Mouse (Mus musculus) granulocyte monocyte progenitor cell, adult 5-6 weeks (primary cell): ENCODE data around the gene Tcte1. TPM values are rescaled to one million over a fixed set of nuclear protein-coding genes. Genes with fewer than 3 reads are reported as not detected.
A peak's percentile ranks its signal among the peaks of the same experiment; 100 is the strongest.

Source experiments
- ATAC-seq: replicated peaks from 2 replicates; pipeline ENCODE4 v1.8.0; 2016; ENCODE audit warnings: mild to moderate bottlenecking, moderate TSS enrichment, inconsistent platforms; ENCODE audit not compliant: poor library complexity, severe bottlenecking
- total RNA-seq, 2 experiments: library from RNA; stranded (forward) in 1 of 2; stranded (reverse) in 1 of 2; fragments of 200-712, 200-1000 nt in 1 of 2; fragments of >200 nt in 1 of 2; fragmentation: Nextera tagmentation in 1 of 2; gene quantifications; 2 replicates each; pipeline ENCODE4 v1.2.3; 2014 to 2017

Gene Tcte1
- total RNA-seq, 2 experiments from 2014 or later = not detected

DNA sequence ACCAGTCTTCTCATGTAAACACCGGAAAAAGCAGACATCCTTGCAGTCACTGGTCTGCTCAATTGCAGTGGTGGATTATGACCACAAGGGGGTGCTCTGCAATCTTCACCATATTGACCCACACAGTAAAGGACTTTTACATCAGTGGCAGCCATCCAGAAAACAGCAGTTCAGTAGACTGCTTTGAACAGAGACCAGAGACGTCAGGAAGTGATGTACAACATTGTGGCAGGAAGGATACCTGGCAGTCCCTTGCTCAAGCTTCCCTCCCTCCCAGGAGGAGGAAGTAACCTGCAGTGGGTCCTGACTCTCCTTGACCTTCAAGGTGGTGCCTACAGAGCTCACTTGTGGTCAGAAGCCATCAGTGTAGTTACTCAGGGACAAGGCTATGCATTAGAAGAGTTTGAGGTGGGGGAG is 58.3 kb downstream of the Tcte1 start:
- peak; percentile 24 for ATAC-seq

DNA sequence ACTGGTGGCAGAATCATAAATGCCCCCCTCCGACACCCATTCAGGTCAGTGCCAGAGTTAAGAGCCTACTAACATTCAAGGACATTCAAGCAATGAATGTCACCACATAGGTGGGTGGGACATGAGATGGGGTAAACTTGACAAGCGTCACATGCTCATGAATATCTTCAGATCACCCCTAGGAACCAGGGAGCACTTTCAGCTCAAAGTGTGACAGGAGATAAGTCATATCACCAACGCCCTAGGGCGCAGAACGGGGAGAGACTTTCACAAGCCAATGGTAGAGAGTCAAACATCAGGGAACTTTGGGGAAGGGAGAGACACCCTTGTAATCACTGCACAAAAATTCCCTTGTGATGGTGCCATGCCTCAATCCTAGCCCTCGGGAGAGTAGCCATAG is 59.0 kb downstream of the Tcte1 start:
- ATAC-seq = no peak

DNA sequence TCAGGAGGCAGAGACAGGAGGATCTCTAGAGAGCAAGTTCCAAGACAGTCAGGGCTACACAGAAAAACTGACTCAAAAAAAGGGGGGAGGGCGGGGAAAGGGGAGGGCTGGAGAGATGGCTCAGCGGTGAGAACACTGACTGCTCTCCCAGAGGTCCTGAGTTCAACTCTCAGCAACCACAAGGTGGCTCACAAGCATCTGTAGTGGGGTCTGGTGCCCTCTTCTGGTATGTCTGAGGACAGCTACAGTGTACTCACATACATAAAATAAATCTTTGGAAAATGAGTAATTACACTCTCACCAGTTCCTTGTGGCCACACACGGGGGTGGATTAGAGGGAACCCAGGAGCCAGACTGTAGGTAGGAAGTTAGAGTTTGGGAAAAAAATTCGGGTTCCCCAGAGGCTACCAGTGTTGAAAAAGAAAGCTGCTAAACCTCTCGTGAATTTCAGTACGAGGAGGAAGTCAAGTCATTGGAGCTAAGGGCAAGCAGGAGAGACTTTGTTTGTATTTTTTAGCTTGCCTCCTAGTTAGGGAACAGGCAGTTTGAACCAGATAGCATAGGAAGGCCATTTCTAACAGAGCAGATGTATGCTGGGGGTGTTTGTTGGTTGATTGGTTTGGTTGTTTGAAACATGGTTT is 59.6 kb downstream of the Tcte1 start:
- no peak for ATAC-seq

DNA sequence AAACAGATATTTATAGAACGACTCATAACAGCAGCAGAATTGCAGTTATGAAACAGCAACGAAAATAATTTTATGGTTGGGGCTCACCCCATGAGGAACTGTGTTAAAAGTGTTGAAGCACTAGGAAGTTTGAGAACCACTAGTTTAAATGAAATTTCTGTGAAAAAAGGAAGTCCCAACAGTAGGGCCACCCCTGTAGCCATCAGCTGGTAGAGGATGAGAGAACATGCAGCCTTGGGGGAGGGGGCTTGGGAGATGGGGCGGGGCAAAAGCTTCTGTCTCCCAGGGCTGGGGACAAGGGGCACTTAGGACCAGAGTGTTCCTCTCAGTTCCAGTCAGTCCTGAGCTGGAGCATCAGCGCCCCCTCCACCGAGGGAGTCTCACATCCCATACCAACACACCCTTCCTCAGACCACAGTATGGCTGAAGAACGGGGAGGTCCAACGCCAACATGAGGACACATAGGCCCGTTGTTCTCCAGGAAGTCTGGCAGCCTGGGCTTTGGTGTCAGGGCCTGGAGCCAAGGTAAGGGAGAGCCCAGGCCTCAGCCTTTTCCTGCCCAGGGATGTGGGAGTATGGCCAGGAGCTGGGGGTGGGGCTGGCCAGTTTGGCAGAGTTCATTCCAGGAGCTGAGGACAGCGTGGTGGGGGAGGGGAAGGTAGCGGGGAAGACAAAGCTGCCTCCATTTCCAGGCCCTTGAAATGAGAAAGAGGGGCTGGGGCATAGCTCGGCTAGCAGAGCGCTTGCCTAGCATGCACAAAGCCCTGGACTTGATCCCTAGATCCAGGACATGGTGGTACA is 61.1 kb downstream of the Tcte1 start:
- peak; percentile 49 for ATAC-seq

DNA sequence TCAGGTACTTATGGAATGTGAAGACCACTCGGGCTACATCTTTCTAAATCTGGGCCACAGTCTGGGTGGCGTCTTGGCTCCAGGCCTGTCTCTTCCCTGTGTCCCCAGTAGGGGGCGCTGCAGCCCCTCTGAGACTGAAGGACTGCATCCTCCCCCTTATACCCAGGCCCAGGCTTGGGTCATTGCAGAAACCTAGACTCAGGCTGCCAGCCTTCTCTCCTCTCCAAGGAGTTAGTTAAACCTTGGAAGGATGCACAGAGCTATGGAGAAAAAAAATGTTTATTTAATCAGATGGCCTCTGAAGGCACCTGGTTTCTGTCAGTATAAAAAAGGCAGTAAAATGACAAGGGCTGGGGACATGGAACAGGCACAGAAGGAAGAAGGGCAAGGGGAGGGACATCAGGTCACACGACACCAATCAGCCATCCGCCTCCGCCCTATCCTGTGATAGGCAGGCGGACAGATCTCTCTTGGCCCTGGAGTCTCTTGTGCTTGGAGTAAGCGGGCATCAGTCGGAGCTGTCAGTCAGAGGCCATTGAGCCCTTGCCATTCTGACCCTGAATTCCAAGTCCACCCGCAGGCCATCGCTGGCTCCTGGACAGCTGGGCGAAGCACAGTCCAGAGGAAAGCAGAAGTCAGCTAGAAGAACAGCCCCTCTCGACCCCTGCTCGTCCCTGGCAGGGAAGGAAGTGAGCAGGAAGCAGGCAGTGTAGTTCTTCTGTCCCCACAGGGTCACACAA is 61.9 kb downstream of the Tcte1 start:
- ATAC-seq = peak; percentile 53

DNA sequence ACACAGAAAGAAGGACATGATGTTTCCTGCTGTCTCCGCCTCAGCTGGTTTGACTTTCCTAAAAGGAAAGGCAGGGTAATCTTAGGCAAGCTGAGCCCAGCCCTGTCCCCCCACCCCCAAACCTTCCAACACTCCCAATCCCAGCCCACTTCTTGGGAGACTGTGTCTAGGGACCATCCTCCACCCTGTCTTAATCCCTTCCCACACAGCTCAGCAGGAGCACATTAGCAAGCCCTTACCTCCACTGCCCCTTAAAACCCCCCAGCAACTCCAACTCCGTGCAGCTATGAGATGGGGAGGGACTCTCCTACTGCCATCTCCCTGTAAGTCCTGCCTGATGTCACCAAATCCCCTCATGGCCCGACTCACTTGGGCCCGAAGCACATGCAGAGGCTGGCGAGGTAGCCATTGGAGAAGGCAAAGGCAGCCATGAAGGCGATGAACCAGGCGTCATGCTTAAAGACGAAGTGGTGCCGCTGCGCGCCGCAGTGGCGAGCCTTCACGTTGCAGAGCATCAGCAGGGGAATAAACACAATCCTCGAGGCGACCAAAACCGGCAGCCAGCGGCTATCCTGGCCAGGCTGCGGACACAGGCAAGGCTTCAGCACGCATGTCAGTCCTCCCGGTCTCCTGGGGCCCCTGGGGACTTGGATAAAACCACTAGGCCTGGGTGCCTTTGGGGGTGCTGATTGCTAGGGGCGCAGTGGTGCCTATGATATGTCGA is 62.7 kb downstream of the Tcte1 start:
- no peak for ATAC-seq

DNA sequence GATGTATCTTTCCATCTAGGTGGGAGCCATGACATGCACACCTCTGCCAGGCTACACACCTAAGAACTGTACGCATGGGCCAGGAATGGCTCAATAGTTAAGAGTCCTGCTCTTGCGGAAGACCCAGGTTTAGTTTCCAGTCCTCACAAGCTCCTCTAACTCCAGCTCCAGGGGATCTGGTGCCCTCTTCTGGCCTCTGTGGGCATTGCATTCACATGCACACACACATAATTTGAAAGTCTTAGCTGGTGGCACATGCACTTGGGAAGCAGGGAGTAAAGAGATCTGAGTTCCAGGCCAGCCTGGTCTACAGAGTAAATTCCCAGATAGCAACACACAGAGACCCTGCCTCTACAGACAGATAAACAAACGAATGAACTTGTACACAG is 63.2 kb downstream of the Tcte1 start:
- ATAC-seq = no peak

DNA sequence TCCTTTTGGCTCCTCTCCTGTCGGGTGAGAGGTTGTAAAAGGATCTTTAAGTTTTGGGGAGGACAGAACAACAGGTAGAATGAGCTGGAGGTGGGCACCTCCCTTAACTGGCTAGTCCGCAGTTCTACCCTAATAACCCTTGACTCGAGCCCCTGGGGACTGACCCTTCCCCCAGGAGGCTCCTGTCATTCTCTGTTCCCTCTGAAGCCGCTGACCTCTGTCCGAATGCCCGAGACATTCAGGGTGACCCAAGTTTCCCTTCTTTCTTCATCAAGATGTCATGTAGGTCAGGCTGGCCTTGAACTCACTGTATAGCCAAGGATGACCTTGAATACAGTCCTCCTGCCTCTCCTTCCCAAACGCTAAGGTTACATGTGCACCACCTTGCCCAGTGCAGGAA is 65.1 kb downstream of the Tcte1 start:
- no peak for ATAC-seq

DNA sequence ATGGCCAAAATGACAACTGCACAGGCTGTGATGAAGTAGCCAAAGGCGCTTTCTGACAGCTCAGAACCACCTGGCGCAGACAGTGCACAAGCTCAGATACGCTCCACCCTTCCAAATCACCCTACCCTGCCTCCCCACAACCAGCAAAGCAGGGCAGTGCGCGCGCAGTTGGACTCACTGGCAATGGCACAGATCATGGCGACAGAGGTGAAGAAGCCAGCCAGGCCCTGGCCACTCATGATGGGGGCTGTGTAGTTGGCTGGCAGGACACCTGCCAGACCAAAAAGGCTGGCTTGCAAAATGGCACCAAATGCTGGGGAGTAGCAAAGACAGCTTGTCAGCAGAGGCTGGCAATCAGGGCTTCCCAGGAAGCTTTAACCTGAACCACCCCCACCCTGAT is 66.0 kb downstream of the Tcte1 start:
- no peak for ATAC-seq

DNA sequence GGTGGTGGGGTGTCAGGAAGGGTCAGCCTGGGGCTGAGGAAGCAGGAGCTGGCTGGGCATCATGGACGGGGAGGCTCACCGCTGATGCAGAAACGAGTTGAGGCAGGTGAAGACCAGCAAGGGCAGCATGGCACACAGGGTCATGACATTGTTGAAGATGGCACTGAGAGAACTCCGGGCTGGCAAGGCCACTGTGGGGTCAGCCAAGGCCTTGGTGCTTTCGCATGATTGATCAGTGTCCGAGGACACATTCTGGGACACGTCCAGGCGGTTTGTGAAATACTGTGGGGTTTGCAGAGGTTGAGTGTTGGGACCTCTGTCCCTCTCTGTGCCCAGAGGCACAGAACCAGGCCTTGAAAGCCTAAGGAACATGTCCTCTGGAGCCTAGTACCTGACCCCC is 66.6 kb downstream of the Tcte1 start:
- no peak for ATAC-seq

DNA sequence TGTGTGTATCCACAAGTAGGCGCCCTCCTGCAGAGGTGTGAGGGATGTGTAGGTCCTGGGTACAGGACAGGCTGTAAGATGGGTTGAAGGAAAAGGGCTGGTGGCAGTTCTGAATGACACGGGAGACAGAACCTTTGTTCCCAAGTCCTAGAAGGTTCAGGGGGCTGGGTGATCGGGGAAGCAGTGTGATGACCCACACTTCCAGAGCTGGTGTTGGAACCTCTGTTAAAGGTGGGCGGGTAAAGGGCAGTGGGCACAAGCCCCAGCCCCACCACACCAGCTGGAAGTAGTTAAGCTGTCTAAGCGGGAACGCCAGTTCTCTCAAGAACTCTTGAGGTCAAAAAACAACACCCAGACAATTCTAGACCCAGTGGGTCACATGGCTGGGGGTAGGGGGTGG is 67.2 kb downstream of the Tcte1 start:
- ATAC-seq = no peak

DNA sequence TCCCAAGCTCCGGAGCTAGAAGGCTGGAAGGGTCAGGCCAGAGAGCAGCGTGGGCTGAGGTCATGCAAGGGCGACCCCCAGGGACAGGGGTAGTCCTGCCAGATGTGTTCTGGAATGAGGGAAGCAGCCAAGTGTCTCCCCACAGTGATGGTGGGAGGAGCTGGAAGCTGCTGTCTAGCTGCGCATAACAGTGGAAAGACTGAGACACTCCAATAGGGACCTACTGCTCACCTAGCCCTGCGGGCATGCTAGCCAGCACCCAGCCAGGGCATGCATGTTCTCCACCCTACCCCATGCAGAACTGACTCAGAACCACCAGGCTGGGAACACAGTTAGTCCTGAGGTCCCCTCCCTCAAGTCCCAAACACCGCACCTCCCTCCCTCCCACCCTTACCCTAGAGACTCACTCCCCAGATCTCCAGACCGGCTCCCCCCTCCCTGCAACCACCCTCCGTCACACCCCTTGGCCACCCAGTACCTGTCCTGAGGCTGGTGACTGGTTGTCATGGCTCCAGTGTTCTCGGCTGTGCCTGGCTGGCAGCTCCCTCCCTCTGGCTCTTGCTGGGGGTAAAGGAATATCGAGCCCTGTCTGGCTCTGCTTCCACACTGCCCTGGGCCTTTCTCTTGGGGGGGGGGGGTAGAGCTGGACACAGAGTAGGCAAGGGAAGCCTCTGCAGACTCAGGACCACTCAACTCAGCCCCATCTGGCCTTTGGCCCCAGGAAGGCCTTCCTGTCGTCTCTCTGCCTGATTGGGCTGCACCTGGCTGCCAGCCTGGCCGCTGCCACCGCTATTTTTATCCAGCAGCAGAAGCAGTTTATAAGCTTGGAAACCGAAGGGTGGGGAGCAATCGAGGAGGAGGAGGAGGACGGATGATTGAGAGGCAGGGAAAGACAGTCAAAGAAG is 68.7 kb downstream of the Tcte1 start:
- no peak for ATAC-seq

Other genes with a start within 250 kb of the Tcte1 start
- gene Cdc5l, start 89.7 kb upstream of the Tcte1 start, total RNA-seq (2014; fragmentation: Nextera tagmentation) = 61.9 and 82.9 TPM in 2 replicates
- gene Cdc5l, start 89.7 kb upstream of the Tcte1 start, total RNA-seq (2017) = 118 and 137 TPM in 2 replicates
- not detected in 2 replicates for gene Spats1, start 48.0 kb upstream of the Tcte1 start, total RNA-seq (2014; fragmentation: Nextera tagmentation)
- gene Spats1, start 48.0 kb upstream of the Tcte1 start, total RNA-seq (2017) = 0.10 TPM in 1 of 2 replicates, not detected in the other
- gene Aars2, start 16.6 kb upstream of the Tcte1 start, total RNA-seq (2014; fragmentation: Nextera tagmentation) = 5.5 and 7.3 TPM in 2 replicates
- gene Aars2, start 16.6 kb upstream of the Tcte1 start, total RNA-seq (2017) = 8.3 and 12.1 TPM in 2 replicates
- not detected in 2 replicates for gene Tmem151b, start 26.2 kb downstream of the Tcte1 start, total RNA-seq (2014; fragmentation: Nextera tagmentation)
- not detected in 2 replicates for gene Tmem151b, start 26.2 kb downstream of the Tcte1 start, total RNA-seq (2017)
- 4.6 and 7.8 TPM in 2 replicates for gene Nfkbie, start 32.3 kb downstream of the Tcte1 start, total RNA-seq (2014; fragmentation: Nextera tagmentation)
- gene Nfkbie, start 32.3 kb downstream of the Tcte1 start, total RNA-seq (2017) = 4.9 and 6.0 TPM in 2 replicates
- 88.5 and 124 TPM in 2 replicates for gene Slc35b2, start 40.4 kb downstream of the Tcte1 start, total RNA-seq (2014; fragmentation: Nextera tagmentation)
- 39.3 and 77.1 TPM in 2 replicates for gene Slc35b2, start 40.4 kb downstream of the Tcte1 start, total RNA-seq (2017)
- 1,977 and 2,073 TPM in 2 replicates for gene Hsp90ab1, start 49.8 kb downstream of the Tcte1 start, total RNA-seq (2014; fragmentation: Nextera tagmentation)
- 2,383 and 2,522 TPM in 2 replicates for gene Hsp90ab1, start 49.8 kb downstream of the Tcte1 start, total RNA-seq (2017)
- gene Slc29a1, start 76.2 kb downstream of the Tcte1 start, total RNA-seq (2014; fragmentation: Nextera tagmentation) = 60.7 and 107 TPM in 2 replicates
- 53.2 and 74.0 TPM in 2 replicates for gene Slc29a1, start 76.2 kb downstream of the Tcte1 start, total RNA-seq (2017)
- gene Mymx, start 78.7 kb downstream of the Tcte1 start, total RNA-seq (2014; fragmentation: Nextera tagmentation) = not detected in 2 replicates
- gene Mymx, start 78.7 kb downstream of the Tcte1 start, total RNA-seq (2017) = not detected in 2 replicates
- 0.26 TPM in 1 of 2 replicates, not detected in the other for gene Capn11, start 135.9 kb downstream of the Tcte1 start, total RNA-seq (2014; fragmentation: Nextera tagmentation)
- gene Capn11, start 135.9 kb downstream of the Tcte1 start, total RNA-seq (2017) = 0.69 TPM in 1 of 2 replicates, not detected in the other
- 81.2 and 91.4 TPM in 2 replicates for gene Mrpl14, start 162.9 kb downstream of the Tcte1 start, total RNA-seq (2014; fragmentation: Nextera tagmentation)
- 10.6 and 36.8 TPM in 2 replicates for gene Mrpl14, start 162.9 kb downstream of the Tcte1 start, total RNA-seq (2017)
- 4.0 and 7.5 TPM in 2 replicates for gene Tmem63b, start 163.5 kb downstream of the Tcte1 start, total RNA-seq (2014; fragmentation: Nextera tagmentation)
- gene Tmem63b, start 163.5 kb downstream of the Tcte1 start, total RNA-seq (2017) = 3.4 and 5.6 TPM in 2 replicates
- gene 1600014C23Rik, start 210.4 kb downstream of the Tcte1 start, total RNA-seq (2014; fragmentation: Nextera tagmentation) = not detected in 2 replicates
- not detected in 2 replicates for gene 1600014C23Rik, start 210.4 kb downstream of the Tcte1 start, total RNA-seq (2017)